Mouse (Mus musculus): ENCODE measurements around the gene Bbs12. TPM values are rescaled to one million over a fixed set of nuclear protein-coding genes. Genes with fewer than 3 reads are reported as not detected.

The Bbs12 gene
- polyA plus RNA-seq, 1 experiment from 2014 or later = 8.0 TPM

- Histone ChIP-seq H3K9ac (no peak overlapping the region), H3K27me3 (no peaks in the 10 kb centered on the region), H3K27ac (no peak overlapping the region), H3K4me3 (replicated peaks) (no peak overlapping the region), H3K9me3 (no peaks in the 10 kb centered on the region), H3K36me3 (replicated peaks) (no peaks in the 10 kb centered on the region), H3K4me2 (no peak overlapping the region), H3K4me1 (no peaks in the 10 kb centered on the region)
- ATAC-seq (ENCODE audit: low FRiP score) = no peak
- 67% methylated on average over 6 of the region's 6 CpGs for WGBS
These were observed 19.7 kb downstream of the Bbs12 start for GRCm38 (mm10) chr3:37331999-37332449.

GRCm38 (mm10) chr3:37334053-37334452, 21.7 kb downstream of the Bbs12 start:
- no peaks in the 10 kb centered on the region for H3K4me1 ChIP-seq
- no peak overlapping the region for H3K27ac ChIP-seq
- H3K9ac ChIP-seq = no peak overlapping the region
- H3K9me3 ChIP-seq = no peaks in the 10 kb centered on the region
- no peaks in the 10 kb centered on the region for H3K27me3 ChIP-seq
- ATAC-seq (ENCODE audit: low FRiP score) = no peak
- WGBS = 92% methylated on average over 4 of the region's 4 CpGs
- no peaks in the 10 kb centered on the region for H3K36me3 ChIP-seq (replicated peaks)
- H3K4me2 ChIP-seq = no peak overlapping the region
- no peak overlapping the region for H3K4me3 ChIP-seq (replicated peaks)

- Histone ChIP-seq H3K27ac (no peak overlapping the region), H3K27me3 (no peaks in the 10 kb centered on the region), H3K9me3 (no peaks in the 10 kb centered on the region), H3K4me3 (replicated peaks) (no peak overlapping the region), H3K36me3 (replicated peaks) (no peaks in the 10 kb centered on the region), H3K4me1 (no peaks in the 10 kb centered on the region), H3K4me2 (no peak overlapping the region), H3K9ac (no peak overlapping the region)
- no peak for ATAC-seq (ENCODE audit: low FRiP score)
- 55% methylated on average over 5 of the region's 5 CpGs for WGBS
These were observed 28.8 kb downstream of the Bbs12 start for GRCm38 (mm10) chr3:37341110-37341509.

- Histone ChIP-seq H3K4me3 (replicated peaks) (no peak overlapping the region), H3K4me1 (peaks cover under 1% of the 10 kb centered on the region), H3K4me2 (no peak overlapping the region), H3K9me3 (no peaks in the 10 kb centered on the region), H3K27me3 (peaks cover 15% of the 10 kb centered on the region), H3K27ac (no peak overlapping the region), H3K36me3 (replicated peaks) (no peaks in the 10 kb centered on the region), H3K9ac (no peak overlapping the region)
- no peak for ATAC-seq (ENCODE audit: low FRiP score)
- WGBS = 77% methylated on average over 5 of the region's 5 CpGs
These were observed 30.5 kb downstream of the Bbs12 start for GRCm38 (mm10) chr3:37342811-37343210.

- Histone ChIP-seq H3K4me2 (peak overlapping the region; percentile 98), H3K9ac (0 out of 2 replicates have a peak overlapping the region, but pooled peaks have one; percentile 74), H3K4me1 (peaks cover 13% of the 10 kb centered on the region), H3K36me3 (replicated peaks) (no peaks in the 10 kb centered on the region), H3K27ac (no peak overlapping the region), H3K4me3 (replicated peaks) (peak overlapping the region; percentile 65; the same call in 1 of the 2 replicates), H3K9me3 (no peaks in the 10 kb centered on the region), H3K27me3 (peaks cover 40% of the 10 kb centered on the region)
- no peak for ATAC-seq (ENCODE audit: low FRiP score)
- 33% methylated on average over 9 of the region's 9 CpGs for WGBS
These were observed 35.3 kb downstream of the Bbs12 start for GRCm38 (mm10) chr3:37347671-37348070.

GRCm38 (mm10) chr3:37348221-37349165, 36.1 kb downstream of the Bbs12 start, which contains the start of gene Fgf2:
Gene Fgf2, plus strand, starts transcription at chr3:37348346.
- Histone ChIP-seq H3K27ac (no peak within 1 kb of the TSS), H3K4me2 (peak within 1 kb of the TSS; percentile 98), H3K27me3 (peaks cover 40% of the 10 kb centered on the region), H3K4me3 (replicated peaks) (peak within 1 kb of the TSS; percentile 65), H3K36me3 (replicated peaks) (no peaks in the 10 kb centered on the region), H3K9me3 (no peaks in the 10 kb centered on the region), H3K9ac (peak within 1 kb of the TSS; percentile 74), H3K4me1 (peaks cover 13% of the 10 kb centered on the region)
- WGBS = under 1% methylated on average over 72 of the region's 75 CpGs
- peak; percentile 64 for ATAC-seq (ENCODE audit: low FRiP score)

GRCm38 (mm10) chr3:37349166-37349548, 36.8 kb downstream of the Bbs12 start:
- no peak overlapping the region for H3K27ac ChIP-seq
- H3K9ac ChIP-seq = peak overlapping the region; percentile 74
- peaks cover 13% of the 10 kb centered on the region for H3K4me1 ChIP-seq
- WGBS = 8% methylated on average over 8 of the region's 8 CpGs
- H3K4me3 ChIP-seq (replicated peaks) = peak overlapping the region; percentile 65
- H3K27me3 ChIP-seq = peaks cover 40% of the 10 kb centered on the region
- no peaks in the 10 kb centered on the region for H3K36me3 ChIP-seq (replicated peaks)
- H3K9me3 ChIP-seq = no peaks in the 10 kb centered on the region
- ATAC-seq (ENCODE audit: low FRiP score) = peak; percentile 41; the same call in 1 of the 2 replicates
- peak overlapping the region; percentile 98 for H3K4me2 ChIP-seq

GRCm38 (mm10) chr3:37350386-37350785, 38.0 kb downstream of the Bbs12 start:
- no peak overlapping the region for H3K4me3 ChIP-seq (replicated peaks)
- H3K4me2 ChIP-seq = no peak overlapping the region
- 58% methylated on average over 7 of the region's 7 CpGs for WGBS
- H3K9ac ChIP-seq = no peak overlapping the region
- no peaks in the 10 kb centered on the region for H3K36me3 ChIP-seq (replicated peaks)
- ATAC-seq (ENCODE audit: low FRiP score) = no peak
- no peaks in the 10 kb centered on the region for H3K9me3 ChIP-seq
- peaks cover 40% of the 10 kb centered on the region for H3K27me3 ChIP-seq
- H3K4me1 ChIP-seq = peaks cover 13% of the 10 kb centered on the region
- no peak overlapping the region for H3K27ac ChIP-seq

- H3K4me1 ChIP-seq = peaks cover 3% of the 10 kb centered on the region; the same call in 1 of the 2 replicates
- H3K4me3 ChIP-seq (replicated peaks) = no peak overlapping the region
- no peak overlapping the region for H3K27ac ChIP-seq
- peaks cover 14% of the 10 kb centered on the region for H3K27me3 ChIP-seq
- H3K9ac ChIP-seq = no peak overlapping the region
- no peaks in the 10 kb centered on the region for H3K9me3 ChIP-seq
- H3K36me3 ChIP-seq (replicated peaks) = no peaks in the 10 kb centered on the region
- H3K4me2 ChIP-seq = no peak overlapping the region
- 81% methylated on average over 10 of the region's 10 CpGs for WGBS
- ATAC-seq (ENCODE audit: low FRiP score) = no peak
These were observed 41.7 kb downstream of the Bbs12 start for GRCm38 (mm10) chr3:37353951-37354481.

- WGBS = 71% methylated on average over 1 of the region's 1 CpGs
- Histone ChIP-seq H3K27me3 (peaks cover 7% of the 10 kb centered on the region), H3K27ac (no peak overlapping the region), H3K9ac (no peak overlapping the region), H3K9me3 (no peaks in the 10 kb centered on the region), H3K4me1 (no peaks in the 10 kb centered on the region), H3K4me3 (replicated peaks) (no peak overlapping the region), H3K36me3 (replicated peaks) (no peaks in the 10 kb centered on the region), H3K4me2 (no peak overlapping the region)
- no peak for ATAC-seq (ENCODE audit: low FRiP score)
These were observed 42.4 kb downstream of the Bbs12 start for GRCm38 (mm10) chr3:37354737-37355136.

- H3K4me3 ChIP-seq (replicated peaks) = no peak overlapping the region
- no peak overlapping the region for H3K4me2 ChIP-seq
- no peaks in the 10 kb centered on the region for H3K36me3 ChIP-seq (replicated peaks)
- WGBS = 84% methylated on average over 9 of the region's 9 CpGs
- no peak for ATAC-seq (ENCODE audit: low FRiP score)
- H3K27me3 ChIP-seq = no peaks in the 10 kb centered on the region
- no peak overlapping the region for H3K27ac ChIP-seq
- no peaks in the 10 kb centered on the region for H3K9me3 ChIP-seq
- H3K4me1 ChIP-seq = no peaks in the 10 kb centered on the region
- H3K9ac ChIP-seq = no peak overlapping the region
These were observed 48.4 kb downstream of the Bbs12 start for GRCm38 (mm10) chr3:37360729-37361128.

GRCm38 (mm10) chr3:37365144-37365543, 52.8 kb downstream of the Bbs12 start:
- Histone ChIP-seq H3K27ac (no peak overlapping the region), H3K9ac (no peak overlapping the region), H3K9me3 (no peaks in the 10 kb centered on the region), H3K27me3 (no peaks in the 10 kb centered on the region), H3K4me2 (no peak overlapping the region), H3K4me1 (no peaks in the 10 kb centered on the region), H3K36me3 (replicated peaks) (no peaks in the 10 kb centered on the region), H3K4me3 (replicated peaks) (no peak overlapping the region)
- no peak for ATAC-seq (ENCODE audit: low FRiP score)
- WGBS = 73% methylated on average over 4 of the region's 4 CpGs
